Mouse (Mus musculus) MEL (cell line): ENCODE data around the gene Olfr734. TPM values are rescaled to one million over a fixed set of nuclear protein-coding genes. Genes with fewer than 3 reads are reported as not detected.

Source experiments
- DNase-seq: peaks from one replicate; pipeline ENCODE4 v3.0.0; 2011; ENCODE audit warnings: low read depth, low spot score
- H3K27ac ChIP-seq: 2 replicates; pipeline ENCODE4 v1.5.1; 2012; ENCODE audit warnings: low read depth, mild to moderate bottlenecking, control low read depth, low read length, moderate library complexity; ENCODE audit not compliant: control insufficient read depth
- H3K27me3 ChIP-seq, 2 experiments: fragments of 150-350 bp in 1 of 2; sonication (generic) in 1 of 2; 2 replicates each; pipeline ENCODE4 v1.6.1; 2012; ENCODE audit warnings: low read length in 2 of 2, mild to moderate bottlenecking in 2 of 2, improper control_type of control experiment in 1 of 2, moderate library complexity in 1 of 2; ENCODE audit not compliant: insufficient read depth in 2 of 2, control insufficient read depth in 1 of 2
- H3K36me3 ChIP-seq, 2 experiments: 2 replicates each; pipeline ENCODE4 v1.6.1; 2012 to 2014; ENCODE audit warnings: low read length in 2 of 2, improper control_type of control experiment in 1 of 2, inconsistent platforms in 1 of 2, mild to moderate bottlenecking in 1 of 2; ENCODE audit not compliant: insufficient read depth in 2 of 2, control insufficient read depth in 1 of 2
- H3K4me1 ChIP-seq, 2 experiments: fragments of 150-350 bp in 1 of 2; sonication (generic) in 1 of 2; 2 replicates each; pipeline ENCODE4 v1.6.1; 2012; ENCODE audit warnings: low read length in 2 of 2, improper control_type of control experiment in 1 of 2, mild to moderate bottlenecking in 1 of 2; ENCODE audit not compliant: insufficient read depth in 2 of 2, control insufficient read depth in 1 of 2
- H3K4me3 ChIP-seq, 2 experiments: fragments of 150-350 bp in 1 of 2; sonication (generic) in 1 of 2; 2 replicates each; pipeline ENCODE4 v1.5.1; 2012; ENCODE audit warnings: low read depth in 2 of 2, low read length in 2 of 2, mild to moderate bottlenecking in 2 of 2, moderate library complexity in 2 of 2, control low read depth in 1 of 2, improper control_type of control experiment in 1 of 2; ENCODE audit not compliant: control insufficient read depth in 1 of 2, insufficient read depth in 1 of 2
- H3K79me2 ChIP-seq: 2 replicates; pipeline ENCODE4 v1.6.1; 2012; ENCODE audit warnings: mild to moderate bottlenecking, low read length, moderate library complexity; ENCODE audit not compliant: control insufficient read depth, poor library complexity, insufficient read depth
- H3K9ac ChIP-seq: 2 replicates; pipeline ENCODE4 v1.6.1; 2012; ENCODE audit warnings: low read depth, mild to moderate bottlenecking, control low read depth, low read length, moderate library complexity; ENCODE audit not compliant: control insufficient read depth, poor library complexity, severe bottlenecking
- H3K9me3 ChIP-seq: fragments of 150-350 bp; sonication (generic); replicated peaks from 2 replicates; pipeline ENCODE4 v1.6.1; 2012; ENCODE audit warnings: mild to moderate bottlenecking, low read length, improper control_type of control experiment, moderate library complexity; ENCODE audit not compliant: insufficient read depth
- BHLHE40 ChIP-seq: IDR thresholded peaks from 2 replicates; pipeline ENCODE4 v1.6.1; 2012; ENCODE audit warnings: low read depth, mild to moderate bottlenecking, inconsistent platforms, low read length, improper control_type of control experiment, borderline replicate concordance
- CHD1 ChIP-seq: IDR thresholded peaks from 2 replicates; pipeline ENCODE4 v1.6.1; 2012; ENCODE audit warnings: low read depth, mild to moderate bottlenecking, inconsistent platforms, low read length, improper control_type of control experiment
- E2F4 ChIP-seq: IDR thresholded peaks from 2 replicates; pipeline ENCODE4 v1.6.1; 2011; ENCODE audit warnings: low read depth, low read length, improper control_type of control experiment, borderline replicate concordance
- ETS1 ChIP-seq: IDR thresholded peaks from 2 replicates; pipeline ENCODE4 v1.6.1; 2012; ENCODE audit warnings: low read depth, mild to moderate bottlenecking, inconsistent platforms, low read length, improper control_type of control experiment, moderate library complexity
- GATA1 ChIP-seq: IDR thresholded peaks from 2 replicates; pipeline ENCODE4 v1.6.1; 2011; ENCODE audit warnings: low read depth, low read length, improper control_type of control experiment
- JUND ChIP-seq: IDR thresholded peaks from 2 replicates; pipeline ENCODE4 v1.6.1; 2011; ENCODE audit warnings: low read depth, mild to moderate bottlenecking, improper control_type of control experiment, low read length
- MAX ChIP-seq: IDR thresholded peaks from 2 replicates; pipeline ENCODE4 v1.6.1; 2011; ENCODE audit warnings: low read length, improper control_type of control experiment
- MAZ ChIP-seq: IDR thresholded peaks from 2 replicates; pipeline ENCODE4 v1.6.1; 2012; ENCODE audit warnings: low read depth, mild to moderate bottlenecking, inconsistent platforms, low read length, improper control_type of control experiment
- MXI1 ChIP-seq: IDR thresholded peaks from 2 replicates; pipeline ENCODE4 v1.6.1; 2011; ENCODE audit warnings: mild to moderate bottlenecking, low read depth, low read length, improper control_type of control experiment
- MYB ChIP-seq: IDR thresholded peaks from 2 replicates; pipeline ENCODE4 v1.6.1; 2011; ENCODE audit warnings: mild to moderate bottlenecking, low read depth, low read length, improper control_type of control experiment
- NELFE ChIP-seq: IDR thresholded peaks from 2 replicates; pipeline ENCODE4 v1.6.1; 2011; ENCODE audit warnings: low read depth, low read length, improper control_type of control experiment
- NRF1 ChIP-seq: IDR thresholded peaks from 2 replicates; pipeline ENCODE4 v1.6.1; 2014; ENCODE audit warnings: low read depth, mild to moderate bottlenecking, inconsistent platforms, low read length, improper control_type of control experiment, moderate library complexity; ENCODE audit not compliant: poor library complexity, insufficient read depth, severe bottlenecking
- RCOR1 ChIP-seq: IDR thresholded peaks from 2 replicates; pipeline ENCODE4 v1.6.1; 2012; ENCODE audit warnings: low read depth, mild to moderate bottlenecking, inconsistent platforms, low read length, improper control_type of control experiment
- TCF12 ChIP-seq: IDR thresholded peaks from 2 replicates; pipeline ENCODE4 v1.6.1; 2014; ENCODE audit warnings: low read depth, mild to moderate bottlenecking, inconsistent platforms, low read length, improper control_type of control experiment, moderate library complexity
- USF1 ChIP-seq: IDR thresholded peaks from 2 replicates; pipeline ENCODE4 v1.6.1; 2014; ENCODE audit warnings: low read depth, mild to moderate bottlenecking, inconsistent platforms, low read length, improper control_type of control experiment, moderate library complexity
- USF2 ChIP-seq, 2 experiments: IDR thresholded peaks; 2 replicates each; pipeline ENCODE4 v1.6.1; 2011 to 2012; ENCODE audit warnings: improper control_type of control experiment in 2 of 2, low read length in 2 of 2, borderline replicate concordance in 1 of 2, inconsistent platforms in 1 of 2, low read depth in 1 of 2, mild to moderate bottlenecking in 1 of 2; ENCODE audit not compliant: insufficient read depth in 1 of 2
- ZKSCAN1 ChIP-seq: IDR thresholded peaks from 2 replicates; pipeline ENCODE4 v1.6.1; 2012; ENCODE audit warnings: low read depth, mild to moderate bottlenecking, inconsistent platforms, low read length, improper control_type of control experiment, moderate library complexity
- ZMIZ1 ChIP-seq: IDR thresholded peaks from 2 replicates; pipeline ENCODE4 v1.6.1; 2012; ENCODE audit warnings: low read depth, mild to moderate bottlenecking, inconsistent platforms, low read length, improper control_type of control experiment, moderate library complexity
- ZNF384 ChIP-seq: IDR thresholded peaks from 2 replicates; pipeline ENCODE4 v1.6.1; 2012; ENCODE audit warnings: low read depth, mild to moderate bottlenecking, inconsistent platforms, low read length, improper control_type of control experiment
- polyA plus RNA-seq, 2 experiments: library from polyadenylated mRNA; stranded (reverse) in 1 of 2; unstranded in 1 of 2; fragments of >175 nt in 1 of 2; fragments of >200 nt in 1 of 2; gene quantifications; 2 replicates each; pipeline versions ENCODE4 v1.2.1 to v1.2.4; 2012; ENCODE audit warnings: low replicate concordance in 2 of 2, low read depth in 1 of 2; ENCODE audit not compliant: insufficient read length in 2 of 2, insufficient read depth in 1 of 2, missing spikeins in 1 of 2
- total RNA-seq: library from RNA; depleted of rRNA; stranded (reverse); fragments of 300-350 nt; gene quantifications from 2 replicates; pipeline ENCODE4 v1.2.3, GENCODE M21; 2012

Olfr734 gene
- total and polyA plus RNA-seq, 3 experiments = not detected

- no peaks in the 10 kb centered on the region for H3K79me2 ChIP-seq
- TF ChIP-seq NELFE = no peak
- no peak for TF ChIP-seq MAX
- TF ChIP-seq GATA1 = no peak
- no peak for TF ChIP-seq MXI1
- no peak for TF ChIP-seq RCOR1
- TF ChIP-seq ETS1 = no peak
- TF ChIP-seq CHD1 = no peak
- TF ChIP-seq E2F4 = no peak
- no peaks in the 10 kb centered on the region for H3K9me3 ChIP-seq
- no peak within 1 kb of the TSS for H3K4me3 ChIP-seq
- no peaks in the 10 kb centered on the region for H3K36me3 ChIP-seq
- H3K27me3 ChIP-seq = no peaks in the 10 kb centered on the region
- H3K27ac ChIP-seq = no peak within 1 kb of the TSS
- H3K9ac ChIP-seq = no peak within 1 kb of the TSS
- DNase-seq = no peak
- H3K4me1 ChIP-seq = no peaks in the 10 kb centered on the region
Observed at GRCm38 (mm10) chr14:50348796-50349195, 22.2 kb upstream of the Olfr734 start, which contains the start of gene Olfr735. Gene Olfr735, minus strand, starts transcription at chr14:50348872.

DNA sequence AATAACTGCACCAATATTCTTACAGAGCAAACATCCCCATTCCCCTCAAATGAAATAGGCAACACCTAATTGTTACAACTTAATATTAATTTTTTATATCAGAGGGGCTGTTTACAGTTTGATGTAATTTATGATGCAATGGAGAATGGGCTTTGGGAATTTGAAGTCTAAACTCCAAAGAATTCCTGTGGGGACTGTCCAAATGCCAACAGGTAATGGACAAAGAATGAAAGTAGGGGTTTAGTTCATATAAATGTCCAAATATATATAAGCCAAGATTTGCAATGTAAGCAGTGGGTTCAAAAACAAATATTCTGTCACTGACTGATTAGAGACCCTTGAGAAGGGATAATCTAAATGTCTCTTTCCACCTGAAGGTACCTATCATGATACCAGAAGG is 25.1 kb downstream of the Olfr734 start, which contains the start of gene Olfr733:
Olfr733 (minus strand) TSS at position 101 of the 400 bp plus-strand sequence.
- H3K27ac ChIP-seq = no peak within 1 kb of the TSS
- TF ChIP-seq JUND = no peak
- no peak for TF ChIP-seq TCF12
- no peak for TF ChIP-seq USF1
- H3K79me2 ChIP-seq = no peaks in the 10 kb centered on the region
- H3K36me3 ChIP-seq = no peaks in the 10 kb centered on the region
- H3K4me3 ChIP-seq = no peak within 1 kb of the TSS
- no peak within 1 kb of the TSS for H3K9ac ChIP-seq
- H3K4me1 ChIP-seq = no peaks in the 10 kb centered on the region
- no peaks in the 10 kb centered on the region for H3K9me3 ChIP-seq
- no peaks in the 10 kb centered on the region for H3K27me3 ChIP-seq
- DNase-seq = no peak

GRCm38 (mm10) chr14:50284106-50284505 is 42.5 kb downstream of the Olfr734 start, which contains the start of gene Olfr732:
Gene Olfr732, minus strand, starts transcription at chr14:50284206.
- no peak for DNase-seq
- no peak for TF ChIP-seq ZNF384
- no peak for TF ChIP-seq MXI1
- no peak for TF ChIP-seq ZMIZ1
- no peak for TF ChIP-seq ZKSCAN1
- no peak for TF ChIP-seq BHLHE40
- TF ChIP-seq NRF1 = no peak
- TF ChIP-seq MAZ = no peak
- no peak for TF ChIP-seq USF2 (IDR thresholded peaks at IDR 0.05; ENCODE audit: borderline replicate concordance in 1 of 2, insufficient read depth in 1 of 2, low read depth in 1 of 2, low read length in 2 of 2)
- no peak for TF ChIP-seq MYB

More at GRCm38 (mm10) chr14:50284106-50284505, 42.5 kb downstream of the Olfr734 start, which contains the start of gene Olfr732:
- Histone ChIP-seq H3K4me3 (no peak within 1 kb of the TSS), H3K27me3 (no peaks in the 10 kb centered on the region), H3K36me3 (no peaks in the 10 kb centered on the region), H3K9ac (no peak within 1 kb of the TSS), H3K79me2 (no peaks in the 10 kb centered on the region), H3K27ac (no peak within 1 kb of the TSS), H3K4me1 (no peaks in the 10 kb centered on the region), H3K9me3 (no peaks in the 10 kb centered on the region)
